Mouse (Mus musculus): ENCODE data around the gene Nacc1. TPM values are rescaled to one million over a fixed set of nuclear protein-coding genes. Genes with fewer than 3 reads are reported as not detected.
"Not testable (repeated sequence)": the region's sequence is repeated elsewhere in the genome, so short reads cannot be mapped to it uniquely, and the experiment has no call there.

Gene Nacc1
- polyA plus RNA-seq, 1 experiment from 2014 or later: 10.7 TPM

DNA sequence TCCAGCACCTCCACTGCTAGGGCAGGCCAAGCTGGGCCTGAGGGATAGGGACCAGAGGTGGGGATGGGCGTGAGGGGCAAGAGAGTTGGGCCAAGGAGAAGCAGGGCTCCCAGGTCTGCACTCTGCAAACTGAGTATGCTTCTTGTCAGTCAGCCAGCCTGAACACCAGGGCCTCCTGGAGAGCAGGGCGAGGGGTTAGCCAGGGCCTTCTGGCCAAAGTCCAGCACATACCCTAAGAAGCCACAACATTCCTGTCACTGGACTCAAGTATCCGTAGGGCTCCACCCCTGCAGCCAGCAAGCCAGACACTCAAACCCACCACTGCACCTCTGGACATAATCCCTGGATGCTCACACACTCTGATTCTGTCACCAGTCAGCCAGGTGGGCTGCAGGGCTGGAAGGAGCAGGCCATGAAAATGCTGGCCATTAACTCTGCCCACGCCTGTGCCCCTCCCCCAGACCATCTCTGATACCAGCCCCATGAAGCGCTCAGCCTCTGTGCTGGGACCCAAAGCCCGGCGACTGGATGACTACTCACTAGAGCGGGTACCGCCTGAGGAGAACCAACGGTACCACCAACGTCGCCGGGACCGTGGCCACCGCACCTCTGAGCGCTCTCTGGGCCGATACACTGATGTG, 51.5 kb downstream of the Nacc1 start:
- Histone ChIP-seq H3K9ac (no peak overlapping the region), H3K36me3 (no peaks in the 10 kb centered on the region; the same call in 1 of the 2 replicates), H3K27me3 (no peaks in the 10 kb centered on the region), H3K9me3 (replicated peaks) (no peaks in the 10 kb centered on the region), H3K4me3 (no peak overlapping the region), H3K27ac (no peak overlapping the region; the same call in 1 of the 2 replicates), H3K4me2 (no peak overlapping the region), H3K4me1 (replicated peaks) (peaks cover 30% of the 10 kb centered on the region)
- WGBS: 70% methylated on average over 17 of the region's 17 CpGs
- ATAC-seq (replicated peaks; ENCODE audit: insufficient number of reproducible peaks, insufficient read depth, low FRiP score, low read depth): no peak

DNA sequence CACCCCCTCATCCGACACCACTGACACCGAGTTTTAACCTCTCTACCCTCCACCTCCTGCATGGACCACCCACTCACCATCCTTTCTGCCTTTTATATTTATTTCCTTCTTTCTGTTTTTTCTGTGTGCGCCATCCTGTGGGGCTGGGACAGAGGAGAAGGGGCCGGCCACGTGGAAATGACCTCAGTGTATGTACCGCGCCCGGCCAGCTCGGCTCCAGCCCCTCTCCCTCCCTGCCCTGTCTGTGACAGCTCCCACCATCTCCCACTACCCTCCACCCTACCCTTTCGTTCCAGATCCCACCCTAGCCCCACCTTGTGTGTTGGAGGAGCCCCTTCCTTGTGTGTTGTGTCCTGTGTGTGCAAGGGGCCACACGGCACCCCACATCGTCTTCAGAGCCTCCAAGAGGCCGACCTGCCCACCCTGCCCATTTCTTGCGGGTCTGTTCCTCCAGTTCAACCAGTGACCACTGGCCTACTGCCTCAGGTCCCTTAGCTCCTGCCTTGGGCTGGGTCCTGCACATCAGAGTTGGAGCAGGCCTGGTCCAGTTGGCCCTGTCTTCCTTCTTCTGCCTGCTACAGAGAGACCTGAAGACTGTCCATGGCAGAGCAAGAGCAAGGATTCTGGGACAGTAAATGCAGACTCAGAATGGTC, 52.1 kb downstream of the Nacc1 start:
- Histone ChIP-seq H3K4me1 (replicated peaks) (peaks cover 28% of the 10 kb centered on the region), H3K4me2 (no peak overlapping the region), H3K4me3 (no peak overlapping the region), H3K9ac (no peak overlapping the region), H3K36me3 (no peaks in the 10 kb centered on the region; the same call in 1 of the 2 replicates), H3K27me3 (no peaks in the 10 kb centered on the region), H3K9me3 (replicated peaks) (no peaks in the 10 kb centered on the region), H3K27ac (no peak overlapping the region; the same call in 1 of the 2 replicates)
- no peak for ATAC-seq (replicated peaks; ENCODE audit: insufficient number of reproducible peaks, insufficient read depth, low FRiP score, low read depth)
- WGBS: 74% methylated on average over 14 of the region's 14 CpGs

DNA sequence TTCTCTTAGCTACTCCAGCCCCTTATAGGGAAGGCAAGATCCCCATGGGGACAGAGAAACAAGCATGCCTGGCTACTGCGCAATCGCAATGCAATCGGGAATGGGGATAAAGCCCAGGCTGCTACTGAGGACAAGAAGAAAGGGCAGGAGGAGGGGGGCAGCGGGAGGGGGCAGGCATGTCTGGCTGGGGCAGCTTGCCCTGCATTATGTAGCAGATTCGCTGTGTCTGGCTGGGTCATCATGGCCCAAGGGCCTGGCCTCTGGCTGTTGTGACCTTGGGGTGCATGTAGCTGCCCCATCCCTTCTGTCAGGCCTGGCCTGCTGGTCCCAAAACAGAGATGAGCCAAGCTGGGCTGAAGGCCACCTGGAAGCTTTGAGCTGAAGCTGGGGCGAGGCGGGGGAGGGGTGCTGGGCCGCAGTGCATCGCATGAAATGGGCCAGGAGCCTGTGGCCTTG, 52.8 kb downstream of the Nacc1 start:
- peaks cover 23% of the 10 kb centered on the region for H3K4me1 ChIP-seq (replicated peaks)
- no peak overlapping the region for H3K9ac ChIP-seq
- H3K27ac ChIP-seq: no peak overlapping the region
- H3K4me2 ChIP-seq: no peak overlapping the region
- H3K4me3 ChIP-seq: no peak overlapping the region
- no peaks in the 10 kb centered on the region for H3K27me3 ChIP-seq
- ATAC-seq (replicated peaks; ENCODE audit: insufficient number of reproducible peaks, insufficient read depth, low FRiP score, low read depth): no peak
- no peaks in the 10 kb centered on the region for H3K9me3 ChIP-seq (replicated peaks)
- 52% methylated on average over 9 of the region's 9 CpGs for WGBS
- no peaks in the 10 kb centered on the region; the same call in 1 of the 2 replicates for H3K36me3 ChIP-seq

- peaks cover 23% of the 10 kb centered on the region for H3K4me1 ChIP-seq (replicated peaks)
- H3K4me2 ChIP-seq: no peak overlapping the region
- no peak for ATAC-seq (replicated peaks; ENCODE audit: insufficient number of reproducible peaks, insufficient read depth, low FRiP score, low read depth)
- no peak overlapping the region for H3K4me3 ChIP-seq
- H3K27me3 ChIP-seq: no peaks in the 10 kb centered on the region
- 46% methylated on average over 10 of the region's 10 CpGs for WGBS
- H3K9ac ChIP-seq: no peak overlapping the region
- H3K36me3 ChIP-seq: no peaks in the 10 kb centered on the region; the same call in 1 of the 2 replicates
- no peaks in the 10 kb centered on the region for H3K9me3 ChIP-seq (replicated peaks)
- H3K27ac ChIP-seq: no peak overlapping the region
These were observed 53.6 kb downstream of the Nacc1 start for GRCm38 (mm10) chr8:84633841-84634584.

GRCm38 (mm10) chr8:84631813-84632212, 55.8 kb downstream of the Nacc1 start:
- no peaks in the 10 kb centered on the region for H3K9me3 ChIP-seq (replicated peaks)
- no peak overlapping the region for H3K4me3 ChIP-seq
- no peaks in the 10 kb centered on the region for H3K27me3 ChIP-seq
- H3K4me1 ChIP-seq (replicated peaks): peaks cover 16% of the 10 kb centered on the region
- H3K36me3 ChIP-seq: no peaks in the 10 kb centered on the region; the same call in 1 of the 2 replicates
- 89% methylated on average over 4 of the region's 4 CpGs for WGBS
- no peak overlapping the region for H3K4me2 ChIP-seq
- H3K9ac ChIP-seq: no peak overlapping the region
- ATAC-seq (replicated peaks; ENCODE audit: insufficient number of reproducible peaks, insufficient read depth, low FRiP score, low read depth): no peak
- H3K27ac ChIP-seq: no peak overlapping the region

GRCm38 (mm10) chr8:84630145-84630544, 57.5 kb downstream of the Nacc1 start:
- no peaks in the 10 kb centered on the region for H3K27me3 ChIP-seq
- 69% methylated on average over 4 of the region's 4 CpGs for WGBS
- H3K4me1 ChIP-seq (replicated peaks): peaks cover 5% of the 10 kb centered on the region
- ATAC-seq (replicated peaks; ENCODE audit: insufficient number of reproducible peaks, insufficient read depth, low FRiP score, low read depth): no peak
- no peak overlapping the region for H3K4me3 ChIP-seq
- no peaks in the 10 kb centered on the region for H3K9me3 ChIP-seq (replicated peaks)
- H3K9ac ChIP-seq: no peak overlapping the region
- no peaks in the 10 kb centered on the region; the same call in 1 of the 2 replicates for H3K36me3 ChIP-seq
- H3K4me2 ChIP-seq: no peak overlapping the region
- H3K27ac ChIP-seq: no peak overlapping the region

DNA sequence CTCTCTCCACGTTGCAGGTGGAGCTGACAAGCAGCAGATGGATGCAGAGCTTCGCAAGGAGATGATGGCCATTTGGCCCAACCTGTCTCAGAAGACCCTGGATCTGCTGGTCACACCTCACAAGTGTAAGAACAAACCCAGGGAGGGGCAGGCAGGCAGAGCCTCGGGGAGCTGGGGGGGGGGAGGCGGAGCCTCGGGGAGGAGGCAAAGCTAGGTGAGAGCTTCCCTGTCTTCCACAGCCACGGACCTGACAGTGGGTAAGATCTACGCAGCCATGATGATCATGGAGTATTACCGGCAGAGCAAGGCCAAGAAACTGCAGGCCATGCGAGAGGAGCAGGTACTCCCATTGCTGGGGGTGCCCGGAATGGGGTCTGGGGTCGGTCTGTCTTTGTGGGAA, 58.1 kb downstream of the Nacc1 start:
- ATAC-seq (replicated peaks; ENCODE audit: insufficient number of reproducible peaks, insufficient read depth, low FRiP score, low read depth): no peak
- Histone ChIP-seq H3K27ac (no peak overlapping the region), H3K4me1 (replicated peaks) (no peaks in the 10 kb centered on the region; the same call in 1 of the 2 replicates), H3K9me3 (replicated peaks) (no peaks in the 10 kb centered on the region), H3K9ac (no peak overlapping the region), H3K27me3 (no peaks in the 10 kb centered on the region), H3K4me2 (no peak overlapping the region), H3K4me3 (no peak overlapping the region), H3K36me3 (no peaks in the 10 kb centered on the region; the same call in 1 of the 2 replicates)
- 72% methylated on average over 11 of the region's 11 CpGs for WGBS

- not testable (repeated sequence) for H3K36me3 ChIP-seq; H3K9ac ChIP-seq; H3K9me3 ChIP-seq (replicated peaks); H3K27ac ChIP-seq; H3K4me2 ChIP-seq; H3K27me3 ChIP-seq; H3K4me1 ChIP-seq (replicated peaks); H3K4me3 ChIP-seq; ATAC-seq (replicated peaks; ENCODE audit: insufficient number of reproducible peaks, insufficient read depth, low FRiP score, low read depth)
- 69% methylated on average over 4 of the region's 4 CpGs for WGBS
These were observed 64.2 kb downstream of the Nacc1 start for GRCm38 (mm10) chr8:84623425-84623824.

- Histone ChIP-seq H3K27me3 (peaks cover 23% of the 10 kb centered on the region), H3K9me3 (replicated peaks) (no peaks in the 10 kb centered on the region), H3K9ac (no peak overlapping the region), H3K36me3 (no peaks in the 10 kb centered on the region), H3K4me1 (replicated peaks) (peaks cover 6% of the 10 kb centered on the region; the same call in 1 of the 2 replicates), H3K27ac (no peak overlapping the region), H3K4me3 (no peak overlapping the region), H3K4me2 (no peak overlapping the region)
- no peak for ATAC-seq (replicated peaks; ENCODE audit: insufficient number of reproducible peaks, insufficient read depth, low FRiP score, low read depth)
- WGBS: 71% methylated on average over 8 of the region's 8 CpGs
These were observed 66.5 kb downstream of the Nacc1 start for GRCm38 (mm10) chr8:84621102-84621625.

Measured in heart, embryonic 15.5 days (tissue).